Mouse (Mus musculus) ES-Bruce4 (cell line): ENCODE measurements at regions not wholly inside any gene's neighbourhood (a gene's known extent, or its start where the extent isn't known, plus 50 kb on each side); places are given as distances from the start of the nearest gene placed in this dataset.

Experiments used
- CTCF ChIP-seq: IDR thresholded peaks from one replicate; pipeline ENCODE4 v1.8.1; 2011; ENCODE audit warnings: low read depth, low read length
- POLR2A ChIP-seq: IDR thresholded peaks from one replicate; pipeline ENCODE4 v1.8.1; 2011; ENCODE audit warnings: low read length; ENCODE audit not compliant: insufficient read depth

- TF ChIP-seq POLR2A (no peak), CTCF (no peak)
Observed at GRCm38 (mm10) chr1:181291966-181292365, 60.5 kb upstream of the Cnih3 start.
